Mouse (Mus musculus) embryonic stem cell, embryonic (primary cell): ENCODE results near the gene N4bp3.

Experiments
- CTCF ChIA-PET, 4 experiments: fragments of 300-600 bp in 2 of 4; fragments of 350-600 bp in 2 of 4; sonication (Branson Sonifier 250); formaldehyde crosslinking; loops; one replicate each; lab custom pipeline; 2022; ENCODE audit warnings: inconsistent platforms in 2 of 4; lab: Charles Lee
- POLR2A ChIA-PET, 4 experiments: fragments of 300-600 bp in 2 of 4; fragments of 350-600 bp in 2 of 4; sonication (Branson Sonifier 250); formaldehyde crosslinking; loops; one replicate each; lab custom pipeline; 2022; ENCODE audit warnings: antibody characterized with exemption in 4 of 4, inconsistent platforms in 1 of 4; lab: Charles Lee

Gene N4bp3

DNA sequence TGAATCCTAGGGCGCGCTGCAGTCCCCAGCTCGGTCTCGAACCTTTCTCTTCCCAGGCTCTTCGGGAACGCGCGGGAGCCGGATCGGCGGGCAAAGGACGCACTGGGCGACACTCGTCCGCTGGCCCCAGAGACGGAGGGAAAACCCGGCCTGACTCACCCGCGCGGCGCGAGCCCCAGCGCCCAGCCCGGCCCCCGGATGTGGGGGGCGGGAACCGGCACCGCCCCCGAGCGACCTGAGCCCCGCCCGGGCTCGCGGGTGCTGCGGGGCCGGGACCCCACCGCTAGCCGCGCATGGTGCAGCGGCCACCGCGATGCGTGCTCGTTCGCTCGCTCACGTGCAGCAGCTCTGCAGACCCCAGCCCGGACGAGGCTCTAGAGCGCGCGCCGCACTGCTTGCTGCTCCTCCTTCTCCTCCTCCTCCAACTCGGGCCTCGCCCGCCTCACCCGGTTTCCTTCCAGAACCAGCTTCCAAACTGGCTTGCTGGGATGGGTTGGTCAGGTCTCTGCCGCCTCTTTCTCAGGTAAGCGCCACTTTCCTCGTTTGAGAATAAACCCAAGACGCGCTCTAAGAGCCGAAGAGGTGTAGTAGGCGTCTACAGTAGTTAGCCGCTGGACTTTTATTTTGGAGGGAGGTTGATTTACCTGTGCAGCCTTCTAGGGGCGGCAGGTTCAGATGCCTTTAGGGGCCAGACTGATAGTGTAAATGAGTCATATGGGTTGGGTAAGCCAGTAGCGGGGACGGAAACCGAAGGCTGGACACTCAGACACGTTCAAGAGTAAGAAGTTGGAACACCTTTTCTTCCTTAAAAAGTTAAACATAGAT lies at the start of gene N4bp3, which contains the start of gene D930048N14Rik:
TSS of gene N4bp3 (minus strand) at position 152 of the 825 bp plus-strand sequence.
TSS of gene D930048N14Rik (plus strand) at position 264 of the 825 bp plus-strand sequence.
- CTCF ChIA-PET, result interaction anchor here in 3 of 4 experiments (0.7 to 3.5 kb wide), 13 partner anchors 11 to 415 kb away, joined by 3 to 19 read pairs (median 4); partner anchors contain the start of genes Phykpl (in 1 of the 3) and Rmnd5b (in 1 of the 3)

GRCm38 (mm10) chr11:51694984-51695383 lies 44.3 kb upstream of the N4bp3 start:
- ChIA-PET POLR2A (interaction anchor here in 2 of 4 experiments (0.6 to 8.2 kb wide), 6 partner anchors 7 to 532 kb away, joined by 3 to 170 read pairs (median 6); no protein-coding TSS in a partner anchor), CTCF (interaction anchor here in 1 of 4 experiments (0.6 kb wide), 1 partner anchor 1119 kb away, joined by 5 read pairs; no protein-coding TSS in a partner anchor)

More for the DNA sequence above, at the start of gene N4bp3, which contains the start of gene D930048N14Rik:
- POLR2A ChIA-PET, result interaction anchor here (0.5 to 56.0 kb wide), 32 partner anchors 7 to 618 kb away, joined by 3 to 3635 read pairs (median 12); partner anchors contain the start of genes 0610009B22Rik (in 3 of the 4), Hnrnpab (in 3 of the 4), Nhp2 (in 3 of the 4) and Phykpl (in 3 of the 4)

GRCm38 (mm10) chr11:51690597-51690996 lies 40.0 kb upstream of the N4bp3 start:
- ChIA-PET POLR2A (interaction anchor here in 3 of 4 experiments (0.9 to 14.7 kb wide), 20 partner anchors 9 to 116 kb away, joined by 3 to 450 read pairs (median 52); partner anchors contain the start of genes Hnrnpab (in 3 of the 3), Nhp2 (in 2 of the 3), D930048N14Rik (in 1 of the 3) and N4bp3 (in 1 of the 3)), CTCF (interaction anchor here in 3 of 4 experiments (0.6 to 6.0 kb wide), 5 partner anchors 9 to 128 kb away, joined by 6 to 50 read pairs (median 11); no protein-coding TSS in a partner anchor)

DNA sequence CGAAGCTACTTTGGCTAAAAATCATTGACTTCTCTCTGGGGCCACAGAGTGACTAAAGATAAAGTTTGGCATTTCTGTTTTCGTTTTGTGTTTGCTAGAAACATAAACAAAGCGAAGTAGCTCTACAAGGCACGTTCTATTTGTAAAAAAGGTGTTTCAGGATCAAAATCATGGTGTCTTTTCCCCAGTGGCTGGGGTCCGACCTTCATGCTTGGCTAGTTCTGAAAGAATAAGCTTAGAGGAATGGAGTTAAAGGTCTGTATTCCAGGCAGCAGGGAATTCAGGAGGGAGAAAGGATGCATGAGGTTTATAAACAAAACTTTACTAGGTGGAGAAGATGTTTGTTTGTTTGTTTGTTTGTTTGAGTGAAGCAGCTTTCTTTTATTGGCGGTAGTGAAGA lies 38.7 kb upstream of the N4bp3 start:
- ChIA-PET POLR2A (interaction anchor here (0.6 to 14.7 kb wide), 106 partner anchors 8 to 534 kb away, joined by 3 to 450 read pairs (median 7); partner anchors contain the start of genes Hnrnpab (in 4 of the 4), D930048N14Rik (in 3 of the 4), N4bp3 (in 3 of the 4) and Nhp2 (in 3 of the 4)), CTCF (interaction anchor here (0.6 to 6.0 kb wide), 20 partner anchors 8 to 1560 kb away, joined by 3 to 50 read pairs (median 4); partner anchors contain the start of genes Col23a1 (in 1 of the 4), Hnrnpab (in 1 of the 4), Nhp2 (in 1 of the 4) and Phykpl (in 1 of the 4))

GRCm38 (mm10) chr11:51688330-51689328 lies 38.0 kb upstream of the N4bp3 start, which contains the start of gene 0610009B22Rik:
Gene 0610009B22Rik (minus strand): TSS chr11:51688874.
- ChIA-PET POLR2A (interaction anchor here (0.6 to 14.7 kb wide), 177 partner anchors 8 to 1575 kb away, joined by 3 to 450 read pairs (median 5); partner anchors contain the start of genes Hnrnpab (in 4 of the 4), Phykpl (in 4 of the 4), D930048N14Rik (in 3 of the 4) and N4bp3 (in 3 of the 4)), CTCF (interaction anchor here (0.6 to 6.0 kb wide), 35 partner anchors 9 to 1561 kb away, joined by 3 to 50 read pairs (median 3); partner anchors contain the start of genes Phykpl (in 2 of the 4), Cdkn2aipnl (in 1 of the 4), Col23a1 (in 1 of the 4) and D930048N14Rik (in 1 of the 4))

GRCm38 (mm10) chr11:51681976-51682374 lies 31.3 kb upstream of the N4bp3 start:
- ChIA-PET CTCF (interaction anchor here (0.5 to 2.8 kb wide), 83 partner anchors 8 to 486 kb away, joined by 3 to 76 read pairs (median 6); partner anchors contain the start of genes Phykpl (in 3 of the 4), Nhp2 (in 2 of the 4), Rmnd5b (in 2 of the 4) and Col23a1 (in 1 of the 4)), POLR2A (interaction anchor here (0.7 to 14.7 kb wide), 51 partner anchors 6 to 142 kb away, joined by 3 to 450 read pairs (median 7); partner anchors contain the start of genes Hnrnpab (in 4 of the 4), Nhp2 (in 3 of the 4), Rmnd5b (in 3 of the 4) and Phykpl (in 2 of the 4))

DNA sequence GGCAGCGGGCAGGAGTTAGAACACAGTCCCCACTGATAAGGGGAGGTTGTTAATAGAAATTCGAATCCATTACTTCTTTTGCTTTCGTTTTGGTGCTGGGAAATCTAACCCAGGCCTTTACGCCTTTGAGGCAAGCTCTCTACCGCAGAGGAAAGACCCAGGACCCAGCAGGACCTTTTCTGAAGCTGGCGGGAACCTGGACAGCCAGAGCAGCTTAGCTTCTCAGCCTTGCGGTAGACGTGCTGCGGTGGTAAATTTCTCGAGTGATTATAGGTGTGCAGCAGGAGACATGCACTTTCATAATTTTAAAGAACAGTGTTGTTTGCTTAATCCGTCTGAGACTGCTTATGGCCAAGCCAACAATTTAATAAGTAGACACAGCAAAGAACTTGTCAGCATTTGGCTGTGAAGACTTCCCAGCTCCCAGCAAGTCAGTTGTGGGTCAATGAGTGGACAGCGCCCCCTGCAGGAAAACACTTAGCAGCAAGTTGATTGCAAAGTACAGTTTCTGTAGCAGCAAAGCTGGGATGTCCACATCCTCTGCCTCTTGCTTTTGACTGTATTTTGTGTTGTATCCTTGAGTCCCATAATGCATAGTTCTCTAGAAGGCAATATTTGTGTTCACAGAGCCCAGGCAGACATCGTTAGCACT lies 30.8 kb upstream of the N4bp3 start:
- CTCF ChIA-PET, result interaction anchor here (0.5 to 2.8 kb wide), 92 partner anchors 8 to 486 kb away, joined by 3 to 76 read pairs (median 5); partner anchors contain the start of genes Phykpl (in 3 of the 4), Nhp2 (in 2 of the 4), Rmnd5b (in 2 of the 4) and Col23a1 (in 1 of the 4)

GRCm38 (mm10) chr11:51679466-51679865 lies 28.8 kb upstream of the N4bp3 start:
- ChIA-PET CTCF (interaction anchor here in 1 of 4 experiments (0.7 to 1.7 kb wide), 3 partner anchors 21 to 95 kb away, joined by 3 to 6 read pairs (median 5); partner anchors contain the start of gene Phykpl), POLR2A (interaction anchor here (0.6 to 14.7 kb wide), 11 partner anchors 9 to 77 kb away, joined by 3 to 450 read pairs (median 48); partner anchors contain the start of genes Nhp2 (in 3 of the 4), 0610009B22Rik (in 2 of the 4) and Hnrnpab (in 2 of the 4))

More for the DNA sequence above, 30.8 kb upstream of the N4bp3 start:
- POLR2A ChIA-PET, result interaction anchor here (0.6 to 14.7 kb wide), 54 partner anchors 7 to 142 kb away, joined by 3 to 450 read pairs (median 6); partner anchors contain the start of genes Hnrnpab (in 4 of the 4), Nhp2 (in 3 of the 4), Phykpl (in 3 of the 4) and Rmnd5b (in 3 of the 4)

DNA sequence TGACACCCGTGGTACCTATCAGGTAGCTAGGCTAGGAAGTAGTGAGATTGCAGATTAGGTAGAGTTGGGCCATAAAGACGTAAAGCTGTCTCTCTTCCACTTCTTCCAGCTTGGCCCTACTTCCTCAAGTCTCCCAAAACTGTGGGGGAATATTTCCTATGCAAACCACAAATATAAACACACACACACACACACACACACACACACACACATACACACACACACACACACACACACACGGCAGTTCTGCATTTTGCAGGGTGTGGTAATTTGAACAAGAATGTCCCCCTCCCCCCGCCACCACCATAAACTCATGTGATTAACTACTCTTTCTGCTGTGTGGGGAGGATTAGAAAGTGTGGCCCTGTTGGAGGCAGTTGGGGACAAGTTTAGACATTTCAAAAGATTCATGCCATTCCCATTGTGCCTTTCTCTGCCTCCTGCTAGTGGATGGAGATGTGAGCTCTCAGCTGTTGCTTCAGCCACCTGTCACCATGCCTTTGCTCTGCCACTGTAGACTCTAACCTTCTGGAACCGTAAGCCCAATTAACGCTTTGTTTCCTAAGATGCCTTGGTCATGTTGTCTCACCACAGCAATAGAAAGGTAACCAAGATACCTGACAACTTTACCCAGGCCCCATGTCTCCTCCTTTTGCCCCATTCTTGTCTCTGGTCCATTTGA lies 27.2 kb upstream of the N4bp3 start:
- ChIA-PET POLR2A (interaction anchor here (1.0 to 6.9 kb wide), 20 partner anchors 10 to 93 kb away, joined by 3 to 51 read pairs (median 5); partner anchors contain the start of genes 0610009B22Rik (in 4 of the 4), Hnrnpab (in 2 of the 4), Nhp2 (in 2 of the 4) and Phykpl (in 1 of the 4)), CTCF (interaction anchor here in 3 of 4 experiments (0.5 to 1.4 kb wide), 7 partner anchors 10 to 241 kb away, joined by 3 to 9 read pairs (median 3); partner anchors contain the start of gene 0610009B22Rik (in 1 of the 3))

DNA sequence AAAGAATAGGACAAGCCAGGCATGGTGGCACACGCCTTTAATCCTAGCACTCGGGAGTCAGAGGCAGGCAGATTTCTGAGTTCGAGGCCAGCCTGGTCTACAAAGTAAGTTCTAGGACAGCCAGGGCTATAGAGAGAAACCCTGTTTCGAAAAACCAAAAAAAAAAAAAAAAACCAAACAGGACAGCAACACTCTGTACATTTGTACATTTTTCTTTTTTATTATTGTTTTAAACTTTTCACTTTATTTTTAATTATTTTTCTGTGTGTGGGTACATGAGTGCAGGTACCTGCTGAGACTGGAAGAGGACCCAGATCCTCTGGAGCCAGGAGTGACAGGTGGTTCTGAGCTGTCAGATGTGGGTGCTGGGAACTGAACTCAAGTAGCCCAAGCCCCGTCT lies 24.7 kb upstream of the N4bp3 start:
- ChIA-PET CTCF (interaction anchor here in 1 of 4 experiments (0.6 kb wide), 1 partner anchor 39 kb away, joined by 3 read pairs; no protein-coding TSS in a partner anchor), POLR2A (interaction anchor here in 2 of 4 experiments (0.7 to 6.9 kb wide), 12 partner anchors 11 to 126 kb away, joined by 3 to 51 read pairs (median 8); partner anchors contain the start of genes 0610009B22Rik (in 2 of the 2), Hnrnpab (in 2 of the 2) and Nhp2 (in 1 of the 2))

- POLR2A ChIA-PET, result interaction anchor here (0.6 to 4.1 kb wide), 44 partner anchors 8 to 119 kb away, joined by 3 to 56 read pairs (median 6); partner anchors contain the start of genes Nhp2 (in 3 of the 4), 0610009B22Rik (in 2 of the 4), D930048N14Rik (in 2 of the 4) and Hnrnpab (in 2 of the 4)
Measured at GRCm38 (mm10) chr11:51673291-51673690, 22.6 kb upstream of the N4bp3 start.

DNA sequence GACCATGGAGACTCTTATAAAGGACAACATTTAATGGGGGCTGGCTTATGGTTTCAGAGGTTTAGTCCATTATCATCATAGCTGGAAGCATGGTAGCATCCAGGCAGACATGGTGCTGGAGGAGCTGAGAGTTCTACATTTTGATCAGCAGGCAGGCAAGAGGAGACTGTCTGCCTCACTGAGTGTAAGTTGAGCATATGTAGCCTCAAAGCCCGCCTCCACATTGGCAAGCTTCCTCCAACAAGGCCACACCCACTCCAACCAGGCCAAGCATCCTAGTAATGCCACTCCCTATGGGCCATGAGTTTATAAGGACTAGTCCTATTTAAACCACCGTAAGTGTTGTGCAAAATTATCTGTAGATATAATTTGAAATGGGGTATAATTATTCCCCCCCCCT lies 20.7 kb upstream of the N4bp3 start:
- POLR2A ChIA-PET, result interaction anchor here in 2 of 4 experiments (0.7 to 4.1 kb wide), 11 partner anchors 8 to 86 kb away, joined by 3 to 56 read pairs (median 3); partner anchors contain the start of genes 0610009B22Rik (in 1 of the 2) and Phykpl (in 1 of the 2)

More at GRCm38 (mm10) chr11:51673291-51673690, 22.6 kb upstream of the N4bp3 start:
- CTCF ChIA-PET, result interaction anchor here in 3 of 4 experiments (0.5 to 1.5 kb wide), 7 partner anchors 8 to 1554 kb away, joined by 3 to 8 read pairs (median 3); no protein-coding TSS in a partner anchor

DNA sequence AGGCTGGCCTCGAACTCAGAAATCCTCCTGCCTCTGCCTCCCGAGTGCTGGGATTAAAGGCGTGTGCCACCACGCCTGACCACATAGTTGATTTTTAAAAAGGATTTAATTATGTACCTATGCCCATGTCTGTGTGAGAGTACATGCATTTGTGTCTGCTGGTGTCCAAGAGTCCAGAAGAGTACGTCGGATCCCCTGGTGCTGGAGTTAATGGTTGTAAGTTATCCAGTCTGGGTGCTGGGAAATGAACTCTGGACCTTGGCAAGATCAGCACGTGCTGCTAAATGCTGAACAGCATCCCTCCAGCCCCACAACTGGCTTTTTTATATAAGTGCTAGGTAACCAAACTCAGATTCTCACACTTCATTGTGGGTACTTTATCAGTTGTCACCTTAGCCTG lies 20.2 kb upstream of the N4bp3 start:
- ChIA-PET CTCF (interaction anchor here in 1 of 4 experiments (0.6 kb wide), 1 partner anchor 58 kb away, joined by 4 read pairs; no protein-coding TSS in a partner anchor), POLR2A (interaction anchor here in 2 of 4 experiments (0.7 to 4.1 kb wide), 7 partner anchors 9 to 86 kb away, joined by 3 to 56 read pairs (median 3); partner anchors contain the start of gene Phykpl (in 1 of the 2))

More for the DNA sequence above, 20.7 kb upstream of the N4bp3 start:
- CTCF ChIA-PET, result interaction anchor here in 1 of 4 experiments (0.6 kb wide), 1 partner anchor 59 kb away, joined by 4 read pairs; no protein-coding TSS in a partner anchor
